Mouse (Mus musculus) lung, adult 2 months (tissue): ENCODE data around the gene Slc35b4. TPM values are rescaled to one million over a fixed set of nuclear protein-coding genes. Genes with fewer than 3 reads are reported as not detected.

ENCODE experiments used
- DNase-seq: peaks from one replicate; pipeline ENCODE4 v3.0.0; 2022
- H3K4me1 ChIP-seq: fragments of 200-500 bp; 2 replicates; pipeline ENCODE4 v1.6.1; 2011; ENCODE audit warnings: low read length; ENCODE audit not compliant: control insufficient read depth, insufficient read depth
- H3K4me3 ChIP-seq: fragments of 200-500 bp; replicated peaks from 2 replicates; pipeline ENCODE3; 2011; ENCODE audit warnings: low read depth, mild to moderate bottlenecking, control low read depth, low read length; ENCODE audit errors: extremely low read depth
- CTCF ChIP-seq: fragments of 200-500 bp; IDR thresholded peaks from 2 replicates; pipeline ENCODE4 v1.5.1; 2011; ENCODE audit warnings: mild to moderate bottlenecking, low read length, control low read depth; ENCODE audit not compliant: insufficient read depth
- POLR2A ChIP-seq: fragments of 200-500 bp; IDR thresholded peaks from 2 replicates; pipeline ENCODE4 v1.6.1; 2011; ENCODE audit warnings: low read depth, mild to moderate bottlenecking, control low read depth, low read length, borderline replicate concordance; ENCODE audit errors: extremely low read depth
- WGBS: fragments of 180-500 bp; shearing (Covaris S2); methylation state at CpG from one replicate; pipeline ENCODE4 v1.1.7; 2018; 5-methylcytosine and 5-hydroxymethylcytosine counted together
- polyA plus RNA-seq: library from polyadenylated mRNA; depleted of rRNA; stranded (reverse); fragments of >200 nt; gene quantifications from 2 replicates; pipeline ENCODE4 v1.2.3, GENCODE M21; 2012; rRNA removed

The Slc35b4 gene
- polyA plus RNA-seq, 1 experiment: 21.1 TPM

GRCm38 (mm10) chr6:34142931-34143330, 34.0 kb downstream of the Slc35b4 start:
- no peak for DNase-seq
- 82% methylated on average over 11 of the region's 11 CpGs for WGBS
- no peak overlapping the region for H3K4me3 ChIP-seq
- H3K4me1 ChIP-seq: no peaks in the 10 kb centered on the region
- TF ChIP-seq CTCF (no peak), POLR2A (no peak)

GRCm38 (mm10) chr6:34138366-34138765, 38.5 kb downstream of the Slc35b4 start:
- DNase-seq: no peak
- Histone ChIP-seq H3K4me1 (no peaks in the 10 kb centered on the region), H3K4me3 (no peak overlapping the region)
- TF ChIP-seq CTCF: no peak
- no peak for TF ChIP-seq POLR2A
- 74% methylated on average over 3 of the region's 3 CpGs for WGBS

GRCm38 (mm10) chr6:34132391-34132790, 44.5 kb downstream of the Slc35b4 start:
- H3K4me1 ChIP-seq: no peaks in the 10 kb centered on the region
- H3K4me3 ChIP-seq: no peak overlapping the region
- no peak for DNase-seq
- no peak for TF ChIP-seq POLR2A
- TF ChIP-seq CTCF: no peak
- 88% methylated on average over 9 of the region's 9 CpGs for WGBS

GRCm38 (mm10) chr6:34129261-34129660, 47.6 kb downstream of the Slc35b4 start:
- Histone ChIP-seq H3K4me3 (no peak overlapping the region), H3K4me1 (no peaks in the 10 kb centered on the region)
- no peak for DNase-seq
- no peak for TF ChIP-seq POLR2A
- TF ChIP-seq CTCF: no peak
- WGBS: 55% methylated on average over 2 of the region's 2 CpGs

GRCm38 (mm10) chr6:34124401-34124800, 52.5 kb downstream of the Slc35b4 start:
- no peaks in the 10 kb centered on the region for H3K4me1 ChIP-seq
- 72% methylated on average over 2 of the region's 2 CpGs for WGBS
- TF ChIP-seq CTCF (no peak), POLR2A (no peak)
- DNase-seq: no peak
- H3K4me3 ChIP-seq: no peak overlapping the region

GRCm38 (mm10) chr6:34116838-34117478, 60.0 kb downstream of the Slc35b4 start:
- TF ChIP-seq CTCF: no peak
- no peak for TF ChIP-seq POLR2A
- Histone ChIP-seq H3K4me3 (no peak overlapping the region), H3K4me1 (no peaks in the 10 kb centered on the region)
- DNase-seq: no peak
- WGBS: 92% methylated on average over 7 of the region's 7 CpGs

- no peak for DNase-seq
- Histone ChIP-seq H3K4me3 (no peak overlapping the region), H3K4me1 (no peaks in the 10 kb centered on the region)
- 78% methylated on average over 6 of the region's 6 CpGs for WGBS
- TF ChIP-seq CTCF: no peak
- TF ChIP-seq POLR2A: no peak
These were observed 65.5 kb downstream of the Slc35b4 start for GRCm38 (mm10) chr6:34111406-34111805.

GRCm38 (mm10) chr6:34110571-34110970, 66.3 kb downstream of the Slc35b4 start:
- WGBS: 85% methylated on average over 10 of the region's 10 CpGs
- no peak for DNase-seq
- TF ChIP-seq CTCF (no peak), POLR2A (no peak)
- Histone ChIP-seq H3K4me1 (no peaks in the 10 kb centered on the region), H3K4me3 (no peak overlapping the region)

Other genes with a start within 250 kb of the Slc35b4 start
- 1.5 and 2.1 TPM in 2 replicates for gene Lrguk, start 147.7 kb downstream of the Slc35b4 start, polyA plus RNA-seq
- 129 and 153 TPM in 2 replicates for gene Akr1b3, start 140.4 kb upstream of the Slc35b4 start, polyA plus RNA-seq
- 9.1 and 13.8 TPM in 2 replicates for gene Akr1b8, start 177.0 kb upstream of the Slc35b4 start, polyA plus RNA-seq
- gene Akr1b10, start 207.1 kb upstream of the Slc35b4 start, polyA plus RNA-seq: 13.7 and 21.2 TPM in 2 replicates
- 0.40 and 0.73 TPM in 2 replicates for gene Akr1b7, start 235.2 kb upstream of the Slc35b4 start, polyA plus RNA-seq